Mouse (Mus musculus) brain, embryonic 14.5 days (tissue): ENCODE measurements at regions not wholly inside any gene's neighbourhood (a gene's known extent, or its start where the extent isn't known, plus 50 kb on each side); places are given as distances from the start of the nearest gene placed in this dataset.

Experiments used
- CTCF ChIP-seq: fragments of 200-500 bp; IDR thresholded peaks from 2 replicates; pipeline ENCODE4 v1.5.1; 2012; ENCODE audit warnings: inconsistent platforms, mild to moderate bottlenecking, moderate library complexity, borderline replicate concordance; ENCODE audit not compliant: insufficient read depth, insufficient read length; ENCODE audit errors: extremely low read depth
- POLR2A ChIP-seq: fragments of 200-500 bp; IDR thresholded peaks from 2 replicates; pipeline ENCODE4 v1.6.1; 2012; ENCODE audit warnings: mild to moderate bottlenecking, inconsistent platforms, borderline replicate concordance; ENCODE audit not compliant: poor library complexity, insufficient read depth, insufficient read length, severe bottlenecking; ENCODE audit errors: extremely low read depth

DNA sequence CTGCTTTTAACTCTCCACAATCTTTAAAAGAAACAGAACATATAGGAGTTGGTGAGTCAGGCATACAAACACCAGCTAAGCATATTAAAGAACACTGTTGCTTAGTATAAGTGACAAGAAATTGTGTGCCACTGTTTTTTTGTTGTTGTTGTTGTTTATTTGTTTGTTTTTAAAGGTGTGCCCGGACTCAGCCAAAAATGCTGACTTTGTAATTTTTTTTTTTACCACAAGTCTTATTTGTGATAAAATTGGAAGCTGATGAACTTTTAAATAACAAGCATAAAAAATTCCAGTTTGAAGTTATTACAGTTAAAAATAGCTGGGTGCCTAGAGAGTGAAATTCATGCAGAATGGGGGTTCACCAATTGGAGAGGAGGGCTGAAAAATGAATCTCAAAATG, 363.0 kb upstream of the Zic4 start:
- TF ChIP-seq CTCF (no peak), POLR2A (no peak)
